In genomic region chr5:126862078-126862477, GRCm38 (mm10) we compare ENCODE assay signal across 35 mouse cellular contexts.
"Had no signal": no experiment of that assay in that cellular context is flagged by ENCODE, and none has a peak within 500 bp of the region (broad histone marks: within the 10 kb centered on the region; RNA-seq: fewer than 3 reads in every experiment).

No protein-coding gene starts in this region.

- H3K4me1 ChIP-seq: heart, embryonic 10.5 days; heart, embryonic 12.5 days; heart, embryonic 13.5 days; heart, embryonic 15.5 days; hindbrain, embryonic 10.5 days; hindbrain, embryonic 12.5 days; hindbrain, embryonic 13.5 days; hindbrain, embryonic 15.5 days; intestine, embryonic 15.5 days; kidney, embryonic 15.5 days had no signal

- H3K9ac ChIP-seq: heart, embryonic 12.5 days; heart, embryonic 13.5 days; heart, embryonic 15.5 days; hindbrain, embryonic 12.5 days; hindbrain, embryonic 13.5 days; hindbrain, embryonic 14.5 days; hindbrain, embryonic 15.5 days; intestine, embryonic 15.5 days; kidney, embryonic 15.5 days had no signal

- DNase-seq: heart, postnatal 10 days; heart, postnatal 14 days; heart, postnatal 36 days; heart, postnatal 4 days; kidney, adult 11 months; kidney, adult 18-20 months; kidney, adult 2 months; kidney, adult 8-10 months; kidney, adult 9 months; kidney, postnatal 10 days; kidney, postnatal 14 days; kidney, postnatal 25 days; kidney, postnatal 36 days; kidney, postnatal 4 days; layer of hippocampus, adult 9-11 months; layer of hippocampus, postnatal 36 days had no signal

- H3K27me3 ChIP-seq: heart, embryonic 12.5 days; heart, embryonic 13.5 days; heart, embryonic 15.5 days; hindbrain, embryonic 12.5 days; hindbrain, embryonic 13.5 days; hindbrain, embryonic 15.5 days; intestine, embryonic 15.5 days; kidney, embryonic 15.5 days had no signal

- H3K4me2 ChIP-seq: heart, embryonic 11.5 days; heart, embryonic 12.5 days; heart, embryonic 13.5 days; heart, embryonic 15.5 days; hindbrain, embryonic 12.5 days; hindbrain, embryonic 13.5 days; hindbrain, embryonic 14.5 days; hindbrain, embryonic 15.5 days; intestine, embryonic 15.5 days; kidney, embryonic 15.5 days had no signal

- H3K27ac ChIP-seq: heart, embryonic 10.5 days; heart, embryonic 13.5 days; heart, embryonic 15.5 days; hindbrain, embryonic 10.5 days; hindbrain, embryonic 12.5 days; hindbrain, embryonic 13.5 days; hindbrain, embryonic 14.5 days; hindbrain, embryonic 15.5 days; hindbrain, postnatal 0 days; intestine, embryonic 15.5 days; kidney, embryonic 15.5 days; kidney, postnatal 0 days; layer of hippocampus, adult 2 months had no signal

- H3K4me3 ChIP-seq: heart, embryonic 10.5 days; heart, embryonic 12.5 days; heart, embryonic 13.5 days; heart, embryonic 15.5 days; hindbrain, embryonic 10.5 days; hindbrain, embryonic 12.5 days; hindbrain, embryonic 13.5 days; hindbrain, embryonic 15.5 days; intestine, embryonic 15.5 days; kidney, embryonic 15.5 days; layer of hippocampus, adult 2 months had no signal

- H3K36me3 ChIP-seq: heart, embryonic 10.5 days; heart, embryonic 12.5 days; heart, embryonic 13.5 days; heart, embryonic 15.5 days; hindbrain, embryonic 10.5 days; hindbrain, embryonic 12.5 days; hindbrain, embryonic 13.5 days; hindbrain, embryonic 15.5 days; intestine, embryonic 15.5 days; kidney, embryonic 15.5 days had no signal

- ATAC-seq: hindbrain, embryonic 16.5 days; hindbrain, postnatal 0 days; inflammation-experienced regulatory T-cells, adult 6 months; intestine, embryonic 15.5 days; intestine, embryonic 16.5 days; intestine, postnatal 0 days had no signal

- H3K9me3 ChIP-seq: heart, embryonic 10.5 days; heart, embryonic 12.5 days; heart, embryonic 13.5 days; heart, embryonic 15.5 days; hindbrain, embryonic 10.5 days; hindbrain, embryonic 12.5 days; hindbrain, embryonic 13.5 days; hindbrain, embryonic 15.5 days; intestine, embryonic 15.5 days; kidney, embryonic 15.5 days had no signal
